Mouse (Mus musculus): ENCODE data around the gene S100a2. TPM values are rescaled to one million over a fixed set of nuclear protein-coding genes. Genes with fewer than 3 reads are reported as not detected.

S100a2 gene
- polyA plus RNA-seq, 1 experiment from 2014 or later = not detected

- TF ChIP-seq CTCF (IDR thresholded peaks at IDR 0.05; ENCODE audit: low read depth) = no peak
- Histone ChIP-seq H3K4me2 (no peak within 1 kb of the TSS), H3K4me3 (ENCODE audit: low read depth, low read length) (no peak within 1 kb of the TSS), H3K27me3 (ENCODE audit: insufficient read depth, low read length) (no peaks in the 10 kb centered on the region), H3K9ac (no peak within 1 kb of the TSS), H3K27ac (ENCODE audit: low read depth) (no peak within 1 kb of the TSS), H3K36me3 (ENCODE audit: insufficient read depth) (no peaks in the 10 kb centered on the region), H3K4me1 (ENCODE audit: insufficient read depth) (peaks cover 21% of the 10 kb centered on the region), H3K9me3 (ENCODE audit: low read depth, low read length) (no peaks in the 10 kb centered on the region)
- DNase-seq (no peak), ATAC-seq (ENCODE audit: insufficient read depth) (no peak)
- WGBS = 53% methylated on average over 3 of the region's 3 CpGs
Measured at GRCm38 (mm10) chr3:90608223-90608622, 18.2 kb downstream of the S100a2 start, which contains the start of gene S100a5. Gene S100a5 (plus strand): TSS chr3:90608523.

GRCm38 (mm10) chr3:90609102-90609501 lies 19.1 kb downstream of the S100a2 start:
- no peak overlapping the region for H3K4me3 ChIP-seq (ENCODE audit: low read depth, low read length)
- H3K9me3 ChIP-seq (ENCODE audit: low read depth, low read length) = no peaks in the 10 kb centered on the region
- DNase-seq (no peak), ATAC-seq (ENCODE audit: insufficient read depth) (no peak)
- no peak overlapping the region for H3K9ac ChIP-seq
- no peak for TF ChIP-seq CTCF (IDR thresholded peaks at IDR 0.05; ENCODE audit: low read depth)
- H3K27me3 ChIP-seq (ENCODE audit: insufficient read depth, low read length) = no peaks in the 10 kb centered on the region
- H3K4me1 ChIP-seq (ENCODE audit: insufficient read depth) = peaks cover 15% of the 10 kb centered on the region
- no peaks in the 10 kb centered on the region for H3K36me3 ChIP-seq (ENCODE audit: insufficient read depth)
- no peak overlapping the region for H3K27ac ChIP-seq (ENCODE audit: low read depth)
- no peak overlapping the region for H3K4me2 ChIP-seq

GRCm38 (mm10) chr3:90611494-90611893 lies 21.4 kb downstream of the S100a2 start:
- H3K4me2 ChIP-seq = no peak overlapping the region
- DNase-seq (no peak), ATAC-seq (ENCODE audit: insufficient read depth) (no peak)
- H3K4me3 ChIP-seq (ENCODE audit: low read depth, low read length) = no peak overlapping the region
- no peaks in the 10 kb centered on the region for H3K36me3 ChIP-seq (ENCODE audit: insufficient read depth)
- no peaks in the 10 kb centered on the region for H3K27me3 ChIP-seq (ENCODE audit: insufficient read depth, low read length)
- 84% methylated on average over 3 of the region's 3 CpGs for WGBS
- no peak overlapping the region for H3K9ac ChIP-seq
- H3K4me1 ChIP-seq (ENCODE audit: insufficient read depth) = no peaks in the 10 kb centered on the region; the same call in 1 of the 2 replicates
- TF ChIP-seq CTCF (IDR thresholded peaks at IDR 0.05; ENCODE audit: low read depth) = no peak
- H3K27ac ChIP-seq (ENCODE audit: low read depth) = no peak overlapping the region
- no peaks in the 10 kb centered on the region for H3K9me3 ChIP-seq (ENCODE audit: low read depth, low read length)

GRCm38 (mm10) chr3:90612061-90612460 lies 22.0 kb downstream of the S100a2 start:
- H3K27ac ChIP-seq (ENCODE audit: low read depth) = no peak overlapping the region
- ATAC-seq (ENCODE audit: insufficient read depth) (no peak), DNase-seq (no peak)
- H3K4me2 ChIP-seq = no peak overlapping the region
- 57% methylated on average over 4 of the region's 4 CpGs for WGBS
- no peak overlapping the region for H3K9ac ChIP-seq
- no peak for TF ChIP-seq CTCF (IDR thresholded peaks at IDR 0.05; ENCODE audit: low read depth)
- H3K4me3 ChIP-seq (ENCODE audit: low read depth, low read length) = no peak overlapping the region
- no peaks in the 10 kb centered on the region; the same call in 1 of the 2 replicates for H3K4me1 ChIP-seq (ENCODE audit: insufficient read depth)
- H3K27me3 ChIP-seq (ENCODE audit: insufficient read depth, low read length) = no peaks in the 10 kb centered on the region
- H3K36me3 ChIP-seq (ENCODE audit: insufficient read depth) = no peaks in the 10 kb centered on the region
- H3K9me3 ChIP-seq (ENCODE audit: low read depth, low read length) = no peaks in the 10 kb centered on the region

GRCm38 (mm10) chr3:90612728-90613291 lies 22.8 kb downstream of the S100a2 start, which contains the start of gene S100a6:
Gene S100a6 (plus strand): TSS chr3:90612882.
- WGBS = under 1% methylated on average over 23 of the region's 23 CpGs
- H3K27ac ChIP-seq (ENCODE audit: low read depth) = no peak within 1 kb of the TSS
- peak; percentile 85 for ATAC-seq (ENCODE audit: insufficient read depth)

GRCm38 (mm10) chr3:90613461-90614147 lies 23.6 kb downstream of the S100a2 start:
- peak overlapping the region; percentile 67 for H3K4me2 ChIP-seq
- no peak overlapping the region for H3K27ac ChIP-seq (ENCODE audit: low read depth)
- 57% methylated on average over 7 of the region's 7 CpGs for WGBS
- no peaks in the 10 kb centered on the region; the same call in 1 of the 2 replicates for H3K4me1 ChIP-seq (ENCODE audit: insufficient read depth)
- 0 out of 2 replicates have a peak, but pooled peaks have one; percentile 9 for ATAC-seq (ENCODE audit: insufficient read depth)
- TF ChIP-seq CTCF (IDR thresholded peaks at IDR 0.05; ENCODE audit: low read depth) = no peak
- peak overlapping the region; percentile 50; the same call in 1 of the 2 replicates for H3K9ac ChIP-seq
- H3K36me3 ChIP-seq (ENCODE audit: insufficient read depth) = no peaks in the 10 kb centered on the region
- H3K4me3 ChIP-seq (ENCODE audit: low read depth, low read length) = peak overlapping the region; percentile 32
- no peak for DNase-seq
- H3K27me3 ChIP-seq (ENCODE audit: insufficient read depth, low read length) = no peaks in the 10 kb centered on the region
- H3K9me3 ChIP-seq (ENCODE audit: low read depth, low read length) = no peaks in the 10 kb centered on the region

More at GRCm38 (mm10) chr3:90612728-90613291, 22.8 kb downstream of the S100a2 start, which contains the start of gene S100a6:
- TF ChIP-seq CTCF (IDR thresholded peaks at IDR 0.05; ENCODE audit: low read depth) = peak; percentile 83
- H3K4me3 ChIP-seq (ENCODE audit: low read depth, low read length) = peak within 1 kb of the TSS; percentile 32
- peak within 1 kb of the TSS; percentile 67 for H3K4me2 ChIP-seq
- H3K9me3 ChIP-seq (ENCODE audit: low read depth, low read length) = no peaks in the 10 kb centered on the region
- no peaks in the 10 kb centered on the region; the same call in 1 of the 2 replicates for H3K4me1 ChIP-seq (ENCODE audit: insufficient read depth)
- peak; percentile 83 for DNase-seq
- H3K9ac ChIP-seq = peak within 1 kb of the TSS; percentile 50
- H3K27me3 ChIP-seq (ENCODE audit: insufficient read depth, low read length) = no peaks in the 10 kb centered on the region
- H3K36me3 ChIP-seq (ENCODE audit: insufficient read depth) = no peaks in the 10 kb centered on the region

GRCm38 (mm10) chr3:90614148-90614530 lies 24.1 kb downstream of the S100a2 start:
- no peak for ATAC-seq (ENCODE audit: insufficient read depth)
- H3K4me3 ChIP-seq (ENCODE audit: low read depth, low read length) = no peak overlapping the region
- DNase-seq = no peak
- H3K4me2 ChIP-seq = peak overlapping the region; percentile 67
- H3K4me1 ChIP-seq (ENCODE audit: insufficient read depth) = no peaks in the 10 kb centered on the region; the same call in 1 of the 2 replicates
- H3K9me3 ChIP-seq (ENCODE audit: low read depth, low read length) = no peaks in the 10 kb centered on the region
- H3K27me3 ChIP-seq (ENCODE audit: insufficient read depth, low read length) = no peaks in the 10 kb centered on the region
- H3K27ac ChIP-seq (ENCODE audit: low read depth) = no peak overlapping the region
- TF ChIP-seq CTCF (IDR thresholded peaks at IDR 0.05; ENCODE audit: low read depth) = no peak
- no peaks in the 10 kb centered on the region for H3K36me3 ChIP-seq (ENCODE audit: insufficient read depth)
- no peak overlapping the region for H3K9ac ChIP-seq
- WGBS = 86% methylated on average over 6 of the region's 6 CpGs
